Mouse (Mus musculus) forebrain, embryonic 13.5 days (tissue): ENCODE measurements at regions not wholly inside any gene's neighbourhood (a gene's known extent, or its start where the extent isn't known, plus 50 kb on each side); places are given as distances from the start of the nearest gene placed in this dataset.

Source experiments
- ATAC-seq: fragments of 200-750 bp; cut with Nextera tagmentation; 2 replicates; pipeline ENCODE4 v1.8.0; 2017
- H3K27ac ChIP-seq: fragments of 300-500 bp; sonication (generic); 2 replicates; pipeline ENCODE4 v1.5.1; 2015; ENCODE audit warnings: inconsistent platforms, mild to moderate bottlenecking, moderate library complexity
- H3K27me3 ChIP-seq: fragments of 300-500 bp; sonication (generic); 2 replicates; pipeline ENCODE4 v1.6.1; 2015; ENCODE audit warnings: mild to moderate bottlenecking, inconsistent platforms
- H3K36me3 ChIP-seq: fragments of 300-500 bp; sonication (generic); 2 replicates; pipeline ENCODE4 v1.6.1; 2015; ENCODE audit warnings: mild to moderate bottlenecking, inconsistent platforms; ENCODE audit not compliant: poor library complexity, severe bottlenecking
- H3K4me1 ChIP-seq: fragments of 300-500 bp; sonication (generic); 2 replicates; pipeline ENCODE4 v1.6.1; 2015; ENCODE audit warnings: inconsistent platforms
- H3K4me2 ChIP-seq: fragments of 300-500 bp; sonication (generic); 2 replicates; pipeline ENCODE4 v1.6.1; 2015; ENCODE audit warnings: inconsistent platforms, mild to moderate bottlenecking, moderate library complexity
- H3K4me3 ChIP-seq: fragments of 300-500 bp; sonication (generic); 2 replicates; pipeline ENCODE4 v1.5.1; 2015; ENCODE audit warnings: mild to moderate bottlenecking, inconsistent platforms
- H3K9ac ChIP-seq: fragments of 300-500 bp; sonication (generic); 2 replicates; pipeline ENCODE4 v1.6.1; 2015; ENCODE audit warnings: mild to moderate bottlenecking, inconsistent platforms
- H3K9me3 ChIP-seq: fragments of 300-500 bp; sonication (generic); replicated peaks from 2 replicates; pipeline ENCODE4 v1.6.1; 2016; ENCODE audit warnings: inconsistent platforms
- WGBS: fragments of 180-500 bp; shearing (Covaris S2); methylation state at CpG from one replicate; pipeline ENCODE4 v1.1.7; 2015; 5-methylcytosine and 5-hydroxymethylcytosine counted together

DNA sequence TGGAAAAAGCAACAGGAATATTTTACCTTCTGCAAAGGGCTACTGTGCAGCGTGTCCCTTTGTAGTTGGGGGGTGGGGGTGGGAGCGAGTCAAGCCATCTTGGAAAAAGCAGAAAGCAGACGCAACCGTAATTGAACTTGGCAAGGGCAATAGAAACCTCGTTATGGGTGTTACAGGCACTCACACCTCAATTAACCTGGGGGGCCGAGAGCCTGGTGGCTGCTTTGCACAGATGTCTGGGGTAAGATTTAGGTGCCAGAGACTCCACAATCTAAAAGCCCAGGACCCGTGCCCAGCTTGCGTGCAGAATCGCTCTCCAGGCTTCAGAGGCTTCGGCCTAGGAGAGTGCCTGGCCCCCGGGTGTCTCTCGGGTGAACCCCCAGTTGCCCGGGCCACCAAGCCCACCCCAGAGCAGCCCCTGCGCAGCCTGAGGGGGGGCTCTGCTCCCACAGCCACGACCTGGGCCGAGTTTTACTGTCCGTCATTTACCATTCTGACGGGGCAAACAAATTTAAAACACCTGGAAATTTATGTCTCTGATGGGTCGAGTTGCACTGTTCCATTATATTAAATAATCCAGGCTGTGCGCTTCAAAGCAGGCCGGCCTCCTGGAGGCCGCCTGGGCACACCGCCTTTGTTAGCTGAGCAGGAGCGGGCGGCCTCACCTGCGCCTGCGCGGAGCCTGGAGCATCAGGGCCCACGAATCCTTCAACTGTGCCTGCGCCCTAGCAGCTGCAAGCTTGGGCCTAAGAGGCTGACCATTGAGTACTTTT, 212.4 kb downstream of the Srbd1 start:
- ATAC-seq: no peak
- H3K4me2 ChIP-seq: no peak overlapping the region
- no peak overlapping the region for H3K9ac ChIP-seq
- H3K9me3 ChIP-seq: 0 out of 2 replicates have a peak, but pooled peaks cover 5% of the 10 kb centered on the region
- H3K4me1 ChIP-seq: peaks cover 13% of the 10 kb centered on the region
- no peak overlapping the region for H3K27ac ChIP-seq
- 73% methylated on average over 30 of the region's 30 CpGs for WGBS
- H3K27me3 ChIP-seq: no peaks in the 10 kb centered on the region
- no peak overlapping the region for H3K4me3 ChIP-seq
- no peaks in the 10 kb centered on the region for H3K36me3 ChIP-seq

DNA sequence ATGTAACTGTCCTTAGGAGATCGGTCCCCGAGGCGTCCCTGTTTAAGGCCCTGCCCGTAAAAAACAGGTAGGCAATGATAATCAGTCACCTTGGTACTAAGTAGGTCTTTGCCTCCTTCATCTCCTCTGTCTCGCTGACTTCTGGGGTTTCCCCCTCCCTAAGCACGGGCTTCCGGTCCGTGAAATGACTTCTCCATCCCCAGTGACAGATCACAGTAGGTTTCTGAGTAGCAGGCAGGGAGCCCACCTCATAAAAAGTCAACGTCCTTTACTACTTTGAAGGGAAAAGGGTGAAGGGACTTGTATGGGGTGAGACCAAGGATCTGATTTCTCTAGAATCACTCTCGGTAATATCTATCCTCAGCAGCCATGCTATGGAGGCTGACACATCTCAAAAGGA, 213.0 kb downstream of the Srbd1 start:
- Histone ChIP-seq H3K36me3 (no peaks in the 10 kb centered on the region), H3K4me1 (peaks cover 13% of the 10 kb centered on the region), H3K27me3 (no peaks in the 10 kb centered on the region), H3K4me3 (no peak overlapping the region), H3K27ac (no peak overlapping the region), H3K4me2 (no peak overlapping the region), H3K9me3 (0 out of 2 replicates have a peak, but pooled peaks cover 1% of the 10 kb centered on the region), H3K9ac (no peak overlapping the region)
- WGBS: 89% methylated on average over 10 of the region's 10 CpGs
- ATAC-seq: no peak

DNA sequence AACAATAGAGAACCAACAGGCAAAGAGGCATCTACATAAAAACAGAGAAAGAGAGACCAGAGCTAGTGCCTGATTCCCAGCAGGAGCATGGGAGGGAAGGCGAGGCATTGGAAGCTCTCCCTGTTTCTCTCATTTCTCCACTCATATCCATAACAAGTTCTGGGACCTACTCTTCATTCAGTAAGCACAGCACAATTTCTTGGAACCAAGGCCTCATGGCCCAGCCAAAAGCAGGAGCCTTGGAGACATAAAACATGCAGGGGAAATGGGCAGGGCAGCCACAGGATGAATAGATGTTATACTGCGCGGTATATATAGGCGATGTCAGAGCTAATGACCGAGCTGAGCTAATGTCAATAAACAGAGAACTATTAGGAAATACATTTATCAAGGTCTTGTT, 214.2 kb downstream of the Srbd1 start:
- H3K9me3 ChIP-seq: no peaks in the 10 kb centered on the region
- H3K27me3 ChIP-seq: no peaks in the 10 kb centered on the region
- H3K4me2 ChIP-seq: no peak overlapping the region
- H3K36me3 ChIP-seq: no peaks in the 10 kb centered on the region
- no peak for ATAC-seq
- peaks cover 13% of the 10 kb centered on the region for H3K4me1 ChIP-seq
- H3K4me3 ChIP-seq: no peak overlapping the region
- no peak overlapping the region for H3K9ac ChIP-seq
- 87% methylated on average over 5 of the region's 5 CpGs for WGBS
- H3K27ac ChIP-seq: no peak overlapping the region

DNA sequence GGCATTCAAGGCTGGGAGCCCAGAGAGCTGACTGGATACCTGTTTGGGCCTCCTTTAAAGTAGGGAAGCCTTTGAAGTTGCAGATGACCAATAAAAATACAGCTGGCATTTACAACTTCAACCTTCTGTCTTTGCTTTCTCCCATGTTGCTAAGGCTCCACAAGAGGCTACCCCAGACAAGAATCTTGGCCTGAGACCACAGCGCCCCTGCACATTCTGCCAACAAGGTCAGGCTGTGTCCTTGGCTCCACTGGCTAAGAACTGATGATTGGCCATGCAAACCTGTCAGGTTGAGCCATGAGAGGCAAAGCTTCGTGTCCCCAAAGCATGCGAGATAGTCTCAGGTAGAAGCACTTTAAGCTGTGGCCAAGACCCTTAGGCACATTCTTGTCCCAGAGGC, 214.6 kb downstream of the Srbd1 start:
- peaks cover 10% of the 10 kb centered on the region for H3K4me1 ChIP-seq
- no peaks in the 10 kb centered on the region for H3K36me3 ChIP-seq
- no peak overlapping the region for H3K27ac ChIP-seq
- ATAC-seq: no peak
- no peak overlapping the region for H3K4me3 ChIP-seq
- H3K27me3 ChIP-seq: no peaks in the 10 kb centered on the region
- no peak overlapping the region for H3K4me2 ChIP-seq
- H3K9me3 ChIP-seq: no peaks in the 10 kb centered on the region
- H3K9ac ChIP-seq: no peak overlapping the region
- 90% methylated on average over 3 of the region's 3 CpGs for WGBS

DNA sequence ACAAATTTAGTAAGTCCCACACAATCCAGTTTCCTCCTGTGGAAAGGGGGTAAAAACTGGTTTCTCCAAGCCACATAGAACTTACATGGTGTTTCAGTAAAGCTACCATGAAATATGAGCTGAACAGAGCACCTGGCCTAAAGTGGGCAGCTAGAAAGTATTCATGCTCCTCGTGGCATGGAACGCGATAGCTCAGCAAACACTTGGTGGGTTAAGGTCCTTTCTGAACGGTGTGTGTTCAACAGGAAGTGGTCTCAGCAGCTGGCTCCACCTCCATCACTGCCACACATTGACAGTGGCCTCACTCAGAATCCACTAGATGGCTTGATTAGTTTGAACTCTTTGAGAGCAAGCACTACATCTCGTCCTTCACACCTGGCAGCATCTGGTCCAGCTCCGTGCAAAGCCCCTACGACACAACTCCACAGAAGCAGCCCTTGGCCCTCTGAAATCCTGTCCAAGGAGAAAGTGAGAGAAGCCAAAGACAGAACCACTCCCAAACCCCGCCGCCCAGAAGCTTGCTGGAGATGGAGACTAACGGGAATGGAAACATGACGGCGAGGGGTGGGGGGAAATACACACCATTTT, 215.2 kb downstream of the Srbd1 start:
- H3K9me3 ChIP-seq: no peaks in the 10 kb centered on the region
- no peak overlapping the region for H3K4me3 ChIP-seq
- no peaks in the 10 kb centered on the region for H3K27me3 ChIP-seq
- peaks cover 7% of the 10 kb centered on the region for H3K4me1 ChIP-seq
- no peak overlapping the region for H3K9ac ChIP-seq
- H3K27ac ChIP-seq: no peak overlapping the region
- WGBS: 90% methylated on average over 12 of the region's 12 CpGs
- ATAC-seq: no peak
- H3K36me3 ChIP-seq: no peaks in the 10 kb centered on the region
- H3K4me2 ChIP-seq: no peak overlapping the region

DNA sequence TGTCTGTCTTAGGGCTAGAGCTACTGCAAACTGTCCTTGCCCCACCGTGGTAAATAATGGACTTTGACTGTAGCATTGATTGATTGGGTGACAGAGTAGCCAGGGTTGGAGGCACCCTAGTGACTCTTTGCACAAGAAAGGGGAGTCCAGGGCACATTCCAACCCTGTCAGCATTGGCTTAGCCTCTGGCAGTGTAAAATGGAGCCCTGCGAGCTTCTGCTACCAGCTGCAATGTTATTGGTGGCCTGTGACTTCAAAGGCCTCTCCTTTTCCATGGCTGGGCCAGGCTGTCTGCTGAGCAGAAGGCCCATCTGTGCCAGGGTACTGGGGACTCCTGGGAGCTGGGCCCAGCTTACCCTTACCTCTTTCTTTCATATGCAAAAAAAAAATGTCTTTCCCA, 216.4 kb downstream of the Srbd1 start:
- H3K4me3 ChIP-seq: no peak overlapping the region
- peaks cover 7% of the 10 kb centered on the region for H3K4me1 ChIP-seq
- no peak for ATAC-seq
- no peak overlapping the region for H3K9ac ChIP-seq
- H3K36me3 ChIP-seq: no peaks in the 10 kb centered on the region
- no peak overlapping the region for H3K27ac ChIP-seq
- no peaks in the 10 kb centered on the region for H3K9me3 ChIP-seq
- 76% methylated on average over 2 of the region's 2 CpGs for WGBS
- H3K27me3 ChIP-seq: no peaks in the 10 kb centered on the region
- no peak overlapping the region for H3K4me2 ChIP-seq

DNA sequence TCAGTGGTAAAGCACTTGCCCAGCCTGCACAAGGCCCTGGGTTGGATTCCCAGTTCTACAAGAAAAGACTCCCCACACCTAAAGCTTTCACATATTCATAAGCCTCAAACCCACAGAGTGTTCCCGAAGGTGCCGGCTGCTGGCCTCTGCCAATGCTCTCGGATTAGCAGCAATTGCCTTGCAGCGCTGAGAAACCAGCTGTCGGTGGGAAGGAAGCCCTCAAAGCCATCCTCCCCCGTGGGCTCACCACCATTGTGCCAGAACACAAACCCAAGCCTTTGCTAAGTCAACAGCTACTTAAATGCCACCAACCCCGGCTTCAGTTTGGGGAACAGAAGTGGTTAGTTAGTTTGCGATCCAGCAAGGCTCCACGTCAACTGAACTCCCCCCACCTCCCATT, 217.7 kb downstream of the Srbd1 start:
- 69% methylated on average over 9 of the region's 9 CpGs for WGBS

DNA sequence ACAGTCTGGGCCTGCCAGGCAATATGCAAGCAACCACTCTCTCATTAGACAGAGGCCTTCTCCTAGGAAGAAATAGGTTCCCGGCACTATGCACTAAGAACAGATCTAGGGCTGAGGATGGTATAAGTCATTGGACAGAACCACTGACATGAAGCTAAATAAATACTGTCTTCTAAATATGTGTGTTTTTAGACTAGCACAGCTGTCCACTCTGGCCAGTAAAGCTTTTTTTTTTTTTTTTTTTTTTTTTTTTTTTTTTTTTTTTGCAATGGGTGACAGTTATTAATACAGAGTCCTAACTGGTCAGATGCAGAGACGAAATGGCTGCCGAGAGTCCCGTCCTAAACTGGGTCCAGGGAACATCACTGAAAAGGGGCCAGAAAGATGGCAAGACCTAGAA, 218.9 kb downstream of the Srbd1 start:
- 90% methylated on average over 4 of the region's 4 CpGs for WGBS
- Histone ChIP-seq H3K4me2 (no peak overlapping the region), H3K36me3 (no peaks in the 10 kb centered on the region), H3K4me1 (peaks cover 6% of the 10 kb centered on the region), H3K27ac (no peak overlapping the region), H3K9me3 (no peaks in the 10 kb centered on the region), H3K9ac (no peak overlapping the region), H3K4me3 (no peak overlapping the region), H3K27me3 (no peaks in the 10 kb centered on the region)
- no peak for ATAC-seq

More for the DNA sequence above, 217.7 kb downstream of the Srbd1 start:
- Histone ChIP-seq H3K27me3 (no peaks in the 10 kb centered on the region), H3K9ac (no peak overlapping the region), H3K9me3 (no peaks in the 10 kb centered on the region), H3K4me3 (no peak overlapping the region), H3K36me3 (no peaks in the 10 kb centered on the region), H3K4me2 (no peak overlapping the region), H3K4me1 (no peaks in the 10 kb centered on the region), H3K27ac (no peak overlapping the region)
- no peak for ATAC-seq

DNA sequence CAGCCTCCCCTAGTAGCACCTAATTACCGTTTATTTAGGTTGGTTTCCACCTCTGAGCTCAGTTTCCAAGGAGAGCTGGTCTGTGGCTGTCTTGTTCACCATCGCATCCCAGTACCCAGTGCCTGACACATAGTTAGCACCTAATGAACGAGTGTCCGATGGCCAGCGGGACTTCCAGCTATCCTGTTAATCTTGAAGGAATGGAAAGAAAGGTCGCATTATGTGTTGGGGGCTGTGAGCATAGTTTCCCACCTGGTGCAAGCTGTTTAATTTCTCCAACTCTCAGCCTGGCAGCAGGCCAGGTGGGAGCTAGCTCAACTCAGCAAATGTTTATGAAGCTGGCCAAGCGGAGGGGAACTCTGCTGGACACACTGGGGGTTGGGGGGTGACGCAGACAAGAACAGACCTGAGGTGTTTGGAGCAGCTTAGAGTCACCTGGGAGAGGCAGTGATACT, 223.7 kb downstream of the Srbd1 start:
- Histone ChIP-seq H3K27me3 (no peaks in the 10 kb centered on the region), H3K36me3 (no peaks in the 10 kb centered on the region), H3K27ac (no peak overlapping the region), H3K9me3 (no peaks in the 10 kb centered on the region), H3K4me2 (no peak overlapping the region), H3K9ac (no peak overlapping the region), H3K4me1 (peaks cover 10% of the 10 kb centered on the region), H3K4me3 (no peak overlapping the region)
- 62% methylated on average over 8 of the region's 8 CpGs for WGBS
- ATAC-seq: no peak

DNA sequence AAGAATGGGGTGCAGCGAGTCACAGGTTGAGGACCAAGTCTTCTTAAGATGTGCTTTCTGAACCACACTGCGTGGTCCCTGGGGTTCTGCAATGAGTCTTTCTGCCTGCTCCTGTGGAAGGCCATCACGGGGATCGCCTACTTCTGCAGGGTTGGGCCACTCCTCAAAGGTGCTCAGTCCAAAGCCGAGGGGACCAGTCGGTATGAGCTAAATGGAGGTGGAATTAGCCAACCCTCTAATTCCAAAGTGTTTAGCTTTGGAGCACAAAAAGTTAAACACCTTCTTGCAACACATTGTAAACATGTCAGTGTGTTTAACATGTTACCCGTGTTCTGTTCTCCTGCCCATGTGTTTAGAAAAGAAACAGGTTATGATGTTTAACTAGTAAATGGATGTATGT, 225.1 kb downstream of the Srbd1 start:
- H3K27ac ChIP-seq: no peak overlapping the region
- no peak overlapping the region for H3K9ac ChIP-seq
- no peaks in the 10 kb centered on the region for H3K27me3 ChIP-seq
- no peaks in the 10 kb centered on the region for H3K9me3 ChIP-seq
- H3K4me1 ChIP-seq: peaks cover 10% of the 10 kb centered on the region
- WGBS: 88% methylated on average over 7 of the region's 7 CpGs
- no peak overlapping the region for H3K4me2 ChIP-seq
- no peaks in the 10 kb centered on the region for H3K36me3 ChIP-seq
- no peak for ATAC-seq
- H3K4me3 ChIP-seq: no peak overlapping the region

DNA sequence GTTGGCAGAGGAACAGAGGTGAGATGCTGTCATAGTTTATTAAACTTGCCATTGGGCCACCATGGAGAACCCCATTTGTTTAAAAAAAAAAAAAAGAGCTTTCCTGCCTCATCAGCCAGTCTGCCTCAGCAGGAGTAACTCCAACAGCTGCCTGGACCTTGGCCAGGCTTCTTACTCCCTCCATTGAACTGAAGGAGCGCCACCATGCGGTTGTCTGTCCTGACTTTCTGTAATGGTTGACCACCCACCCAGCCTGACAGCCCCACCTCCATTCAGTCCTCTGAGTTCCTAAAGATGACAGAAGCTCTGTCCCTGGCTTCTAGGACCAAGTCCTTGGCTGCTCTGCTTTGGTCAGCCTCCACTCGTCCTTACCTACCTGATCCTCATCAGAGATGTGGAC, 227.8 kb upstream of the Six2 start:
- no peak for ATAC-seq
- 84% methylated on average over 3 of the region's 3 CpGs for WGBS
- Histone ChIP-seq H3K9me3 (no peaks in the 10 kb centered on the region), H3K4me1 (peaks cover 2% of the 10 kb centered on the region; the same call in 1 of the 2 replicates), H3K27ac (no peak overlapping the region), H3K9ac (no peak overlapping the region), H3K4me3 (no peak overlapping the region), H3K36me3 (no peaks in the 10 kb centered on the region), H3K4me2 (no peak overlapping the region), H3K27me3 (no peaks in the 10 kb centered on the region)

DNA sequence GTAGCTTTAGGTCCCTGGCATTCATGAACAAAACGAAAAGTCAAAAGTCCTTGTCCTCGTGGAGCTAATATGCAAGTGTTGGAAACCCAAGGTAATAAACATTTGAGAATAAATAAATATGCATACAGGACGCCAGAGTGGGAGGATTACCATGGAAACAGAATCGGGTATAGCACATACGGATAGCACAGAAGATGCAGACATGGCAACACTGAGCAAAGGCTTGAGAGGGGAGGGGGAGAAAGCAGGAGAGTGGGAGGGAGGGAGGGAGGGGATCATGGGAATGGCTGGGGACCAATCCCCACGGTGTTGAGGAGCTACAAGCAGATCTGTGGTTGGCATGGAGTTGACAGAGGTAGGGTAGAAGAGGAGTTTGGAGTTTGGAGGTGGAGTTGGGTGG, 226.0 kb upstream of the Six2 start:
- Histone ChIP-seq H3K27me3 (no peaks in the 10 kb centered on the region), H3K4me1 (no peaks in the 10 kb centered on the region), H3K9ac (no peak overlapping the region), H3K9me3 (no peaks in the 10 kb centered on the region), H3K36me3 (no peaks in the 10 kb centered on the region), H3K4me2 (no peak overlapping the region), H3K27ac (no peak overlapping the region), H3K4me3 (no peak overlapping the region)
- peak; percentile 43; the same call in 1 of the 2 replicates for ATAC-seq
- 70% methylated on average over 6 of the region's 6 CpGs for WGBS

DNA sequence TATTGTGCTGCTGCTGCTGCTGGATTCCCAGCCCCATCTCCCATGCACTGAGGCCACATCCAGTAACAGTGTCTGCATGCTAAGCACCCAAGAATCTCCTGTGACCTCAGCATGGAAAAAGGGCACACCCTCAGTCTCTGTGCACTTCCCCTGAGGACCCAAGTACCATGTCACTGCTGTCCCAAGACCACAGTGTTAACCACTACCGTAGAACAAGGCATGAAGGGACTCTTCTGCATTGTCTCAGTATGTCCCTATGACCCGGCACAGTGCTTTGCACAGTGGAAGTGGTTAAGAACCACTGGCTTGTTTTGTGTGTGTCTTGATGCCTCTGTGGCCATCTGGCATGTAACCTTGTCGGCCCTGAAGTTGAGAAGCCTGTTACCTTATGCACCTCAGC, 220.6 kb upstream of the Six2 start:
- Histone ChIP-seq H3K9me3 (no peaks in the 10 kb centered on the region), H3K9ac (no peak overlapping the region), H3K36me3 (no peaks in the 10 kb centered on the region), H3K27me3 (no peaks in the 10 kb centered on the region), H3K4me2 (no peak overlapping the region), H3K4me3 (no peak overlapping the region), H3K4me1 (no peaks in the 10 kb centered on the region), H3K27ac (no peak overlapping the region)
- 90% methylated on average over 3 of the region's 3 CpGs for WGBS
- no peak for ATAC-seq
